Comparison of ENCODE assay signal across 12 mouse cellular contexts in the genomic region with DNA sequence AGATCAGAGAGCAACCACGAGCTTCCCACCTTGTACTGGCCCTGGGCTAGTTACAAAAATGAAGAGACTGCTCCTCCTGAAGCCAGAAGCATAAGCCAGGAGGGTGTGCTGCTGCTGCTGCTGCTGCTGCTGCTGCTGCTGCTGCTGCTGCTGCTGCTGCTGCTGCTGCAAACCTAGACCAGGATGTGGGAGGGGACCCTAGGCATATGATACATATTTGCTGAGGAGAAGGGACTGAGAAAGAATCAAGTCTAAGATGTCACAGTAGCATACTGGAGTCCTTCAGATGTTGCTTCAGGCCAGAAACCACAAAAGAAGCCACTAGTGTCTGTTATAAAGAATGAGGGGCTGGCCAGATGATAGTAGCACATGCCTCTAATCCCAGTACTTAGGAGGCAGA. TPM values are rescaled to one million over a fixed set of nuclear protein-coding genes. Genes with fewer than 3 reads are reported as not detected.
DNase-seq lines count a peak whose midpoint lies in the region; ATAC-seq and TF ChIP-seq lines count a peak whose summit lies in the region.
"Had no signal": no experiment of that assay in that cellular context is flagged by ENCODE, and none has a peak within 500 bp of the region (broad histone marks: within the 10 kb centered on the region; RNA-seq: fewer than 3 reads in every experiment).

No protein-coding gene starts in this region.

- H3K36me3 ChIP-seq in forebrain, embryonic 11.5 days (ENCODE audit: control insufficient read depth, insufficient read depth, low read length) = no peaks in the 10 kb centered on the region
- no peaks in the 10 kb centered on the region for H3K36me3 ChIP-seq in forebrain, embryonic 15.5 days
- H3K36me3 ChIP-seq in lung, embryonic 15.5 days = no peaks in the 10 kb centered on the region
- H3K36me3 ChIP-seq in heart, postnatal 0 days (replicated peaks; ENCODE audit: control insufficient read depth, insufficient read depth, low read length) = no peaks in the 10 kb centered on the region
- H3K36me3 ChIP-seq in small intestine, adult 2 months (ENCODE audit: control insufficient read depth, insufficient read depth, low read length) = no peaks in the 10 kb centered on the region
- H3K36me3 ChIP-seq in hindbrain, embryonic 13.5 days = no peaks in the 10 kb centered on the region
- H3K36me3 ChIP-seq: neural tube, embryonic 13.5 days had no signal

- no peak overlapping the region for H3K9ac ChIP-seq in forebrain, embryonic 11.5 days (ENCODE audit: low read length)
- H3K9ac ChIP-seq in forebrain, embryonic 15.5 days (replicated peaks) = no peak overlapping the region
- H3K9ac ChIP-seq in lung, embryonic 15.5 days = no peak overlapping the region
- H3K9ac ChIP-seq in heart, postnatal 0 days (replicated peaks; ENCODE audit: low read depth, low read length) = no peak overlapping the region
- H3K9ac ChIP-seq in hindbrain, embryonic 13.5 days = no peak overlapping the region
- H3K9ac ChIP-seq: hindbrain, embryonic 14.5 days; neural tube, embryonic 13.5 days had no signal

- ATAC-seq in forebrain, embryonic 11.5 days (replicated peaks; ENCODE audit: low FRiP score) = no peak
- no peak for ATAC-seq in forebrain, embryonic 15.5 days (replicated peaks)
- no peak for ATAC-seq in lung, embryonic 15.5 days (ENCODE audit: borderline replicate concordance, extremely low read depth, low FRiP score, low TSS enrichment)
- no peak for ATAC-seq in heart, postnatal 0 days (ENCODE audit: insufficient read depth, low read depth)
- ATAC-seq in hindbrain, embryonic 13.5 days (ENCODE audit: low FRiP score) = no peak

- no peak for TF ChIP-seq POLR2A in small intestine, adult 2 months (IDR thresholded peaks at IDR 0.05; ENCODE audit: low read depth, low read length)

- no peak overlapping the region for H3K27ac ChIP-seq in forebrain, embryonic 11.5 days (ENCODE audit: low read depth, low read length)
- H3K27ac ChIP-seq in forebrain, embryonic 15.5 days (replicated peaks) = no peak overlapping the region
- H3K27ac ChIP-seq in lung, embryonic 15.5 days = peak overlapping the region; percentile 51; the same call in 1 of the 2 replicates
- H3K27ac ChIP-seq in heart, postnatal 0 days (ENCODE audit: low read depth) = peak overlapping the region; percentile 81
- peak overlapping the region; percentile 66 for H3K27ac ChIP-seq in small intestine, adult 2 months (ENCODE audit: insufficient read depth, low read depth, low read length)
- no peak overlapping the region for H3K27ac ChIP-seq in hindbrain, embryonic 13.5 days
- H3K27ac ChIP-seq: hindbrain, embryonic 14.5 days; neural tube, embryonic 13.5 days had no signal

- no peaks in the 10 kb centered on the region for H3K27me3 ChIP-seq in forebrain, embryonic 11.5 days (ENCODE audit: control insufficient read depth, insufficient read depth, low read length)
- no peaks in the 10 kb centered on the region for H3K27me3 ChIP-seq in forebrain, embryonic 15.5 days
- H3K27me3 ChIP-seq in lung, embryonic 15.5 days = no peaks in the 10 kb centered on the region
- H3K27me3 ChIP-seq in heart, postnatal 0 days (ENCODE audit: control insufficient read depth, insufficient read depth, low read length) = no peaks in the 10 kb centered on the region
- H3K27me3 ChIP-seq in small intestine, adult 2 months (ENCODE audit: control insufficient read depth, insufficient read depth, low read length) = no peaks in the 10 kb centered on the region
- no peaks in the 10 kb centered on the region for H3K27me3 ChIP-seq in hindbrain, embryonic 13.5 days
- H3K27me3 ChIP-seq: neural tube, embryonic 13.5 days had no signal

- H3K9me3 ChIP-seq in forebrain, embryonic 11.5 days (ENCODE audit: control insufficient read depth, low read length) = no peaks in the 10 kb centered on the region
- H3K9me3 ChIP-seq in forebrain, embryonic 15.5 days = no peaks in the 10 kb centered on the region
- no peaks in the 10 kb centered on the region for H3K9me3 ChIP-seq in lung, embryonic 15.5 days
- H3K9me3 ChIP-seq in heart, postnatal 0 days (replicated peaks; ENCODE audit: control insufficient read depth, low read length) = no peaks in the 10 kb centered on the region
- H3K9me3 ChIP-seq in hindbrain, embryonic 13.5 days = no peaks in the 10 kb centered on the region
- H3K9me3 ChIP-seq: neural tube, embryonic 13.5 days had no signal

- WGBS in forebrain, embryonic 11.5 days = 21% methylated on average over 1 of the region's 1 CpGs
- WGBS in forebrain, embryonic 15.5 days = 27% methylated on average over 1 of the region's 1 CpGs
- WGBS in lung, embryonic 15.5 days = 13% methylated on average over 1 of the region's 1 CpGs
- WGBS in heart, postnatal 0 days = 12% methylated on average over 1 of the region's 1 CpGs
- 38% methylated on average over 1 of the region's 1 CpGs for WGBS in small intestine, adult 2 months
- 22% methylated on average over 1 of the region's 1 CpGs for WGBS in hindbrain, embryonic 13.5 days

- no peak overlapping the region for H3K4me3 ChIP-seq in forebrain, embryonic 11.5 days (ENCODE audit: low read depth, low read length)
- H3K4me3 ChIP-seq in forebrain, embryonic 15.5 days = no peak overlapping the region
- no peak overlapping the region for H3K4me3 ChIP-seq in lung, embryonic 15.5 days
- H3K4me3 ChIP-seq in heart, postnatal 0 days (ENCODE audit: low read depth, low read length) = no peak overlapping the region
- no peak overlapping the region for H3K4me3 ChIP-seq in small intestine, adult 2 months (ENCODE audit: low read depth, low read length)
- H3K4me3 ChIP-seq in hindbrain, embryonic 13.5 days = no peak overlapping the region
- H3K4me3 ChIP-seq: neural tube, embryonic 13.5 days had no signal

- no peak for TF ChIP-seq CTCF in heart, postnatal 0 days (IDR thresholded peaks at IDR 0.05; ENCODE audit: low read depth)
- TF ChIP-seq CTCF in small intestine, adult 2 months (IDR thresholded peaks at IDR 0.05; ENCODE audit: extremely low read depth, insufficient read length, insufficient replicate concordance, low read depth, low read length) = no peak

- TF ChIP-seq EP300 in heart, postnatal 0 days (IDR thresholded peaks at IDR 0.05; ENCODE audit: low read depth) = no peak

- no peak overlapping the region for H3K4me2 ChIP-seq in forebrain, embryonic 11.5 days (ENCODE audit: low read depth, low read length, severe bottlenecking)
- no peak overlapping the region for H3K4me2 ChIP-seq in forebrain, embryonic 15.5 days (replicated peaks)
- H3K4me2 ChIP-seq in lung, embryonic 15.5 days = peak overlapping the region; percentile 1; the same call in 1 of the 2 replicates
- H3K4me2 ChIP-seq in heart, postnatal 0 days (ENCODE audit: low read depth, low read length) = peak overlapping the region; percentile 22; the same call in 1 of the 2 replicates
- H3K4me2 ChIP-seq in hindbrain, embryonic 13.5 days = no peak overlapping the region
- H3K4me2 ChIP-seq: hindbrain, embryonic 14.5 days; neural tube, embryonic 13.5 days had no signal

- H3K4me1 ChIP-seq in forebrain, embryonic 11.5 days (replicated peaks; ENCODE audit: control insufficient read depth, insufficient read depth, low read length) = no peaks in the 10 kb centered on the region
- H3K4me1 ChIP-seq in forebrain, embryonic 15.5 days = peaks cover 10% of the 10 kb centered on the region
- H3K4me1 ChIP-seq in lung, embryonic 15.5 days = peaks cover 21% of the 10 kb centered on the region
- 0 out of 2 replicates have a peak, but pooled peaks cover 10% of the 10 kb centered on the region for H3K4me1 ChIP-seq in heart, postnatal 0 days (ENCODE audit: control insufficient read depth, insufficient read depth)
- H3K4me1 ChIP-seq in small intestine, adult 2 months (ENCODE audit: control insufficient read depth, insufficient read depth, insufficient read length, low read length) = peaks cover 24% of the 10 kb centered on the region
- H3K4me1 ChIP-seq in hindbrain, embryonic 13.5 days (replicated peaks) = peaks cover 11% of the 10 kb centered on the region

- peak; percentile 17 for DNase-seq in forebrain, embryonic 11.5 days (ENCODE audit: low spot score)
- DNase-seq in lung, postnatal 10 days = no peak
- no peak for DNase-seq in heart, postnatal 0 days (ENCODE audit: low spot score)
- DNase-seq in spleen, postnatal 10 days (ENCODE audit: low spot score in 2 of 2) = no peak
- DNase-seq: embryo, embryonic 11 days had no signal

RNA-seq across cellular contexts. Expression of gene Cdc42, which starts 10.7 kb away (rescaled TPM):
- 623 and 626 TPM in 2 replicates for polyA plus RNA-seq in forebrain, embryonic 11.5 days (2014; fragmentation: Nextera tagmentation; extraction: Ambion mirVana)
- 799 and 841 TPM in 2 replicates for polyA plus RNA-seq in forebrain, embryonic 15.5 days (2015; fragmentation: Nextera tagmentation; extraction: Ambion mirVana)
- 701 and 709 TPM in 2 replicates for polyA plus RNA-seq in lung, embryonic 15.5 days (2015; fragmentation: Nextera tagmentation; extraction: Ambion mirVana)
- 295 and 311 TPM in 2 replicates for total RNA-seq in heart, postnatal 0 days (2014; rRNA removed; ENCODE audit: low replicate concordance)
- 395 and 397 TPM in 2 replicates for polyA plus RNA-seq in heart, postnatal 0 days (2015; fragmentation: Nextera tagmentation; extraction: Ambion mirVana)
- 11.5 and 25.9 TPM in 2 replicates for polyA plus RNA-seq in small intestine, adult 2 months (2012; rRNA removed)
- 840 and 841 TPM in 2 replicates for polyA plus RNA-seq in hindbrain, embryonic 13.5 days (2015; fragmentation: Nextera tagmentation; extraction: Ambion mirVana)

RNA-seq across cellular contexts. Expression of gene Cela3a, which starts 41.4 kb away (rescaled TPM):
- not detected in 2 replicates for polyA plus RNA-seq in forebrain, embryonic 11.5 days (2014; fragmentation: Nextera tagmentation; extraction: Ambion mirVana)
- not detected in 2 replicates for polyA plus RNA-seq in forebrain, embryonic 15.5 days (2015; fragmentation: Nextera tagmentation; extraction: Ambion mirVana)
- not detected in 2 replicates for polyA plus RNA-seq in lung, embryonic 15.5 days (2015; fragmentation: Nextera tagmentation; extraction: Ambion mirVana)
- not detected in 2 replicates for total RNA-seq in heart, postnatal 0 days (2014; rRNA removed; ENCODE audit: low replicate concordance)
- not detected in 2 replicates for polyA plus RNA-seq in heart, postnatal 0 days (2015; fragmentation: Nextera tagmentation; extraction: Ambion mirVana)
- polyA plus RNA-seq in small intestine, adult 2 months (2012; rRNA removed) = 23.4 TPM in 1 of 2 replicates, not detected in the other
- not detected in 2 replicates for polyA plus RNA-seq in hindbrain, embryonic 13.5 days (2015; fragmentation: Nextera tagmentation; extraction: Ambion mirVana)
- total RNA-seq: left cerebral cortex, postnatal 25 days had no signal
- polyA plus RNA-seq: hindbrain, embryonic 14.5 days; neural tube, embryonic 13.5 days had no signal

Comparison
In these comparisons a context has a peak if more than half of its experiments do, and no peak if none do; other contexts are left out.
1. H3K27ac ChIP-seq: peak in lung, embryonic 15.5 days (single experiment), heart, postnatal 0 days (single experiment) and small intestine, adult 2 months (single experiment); none in forebrain, embryonic 11.5 days (single experiment), forebrain, embryonic 15.5 days (single experiment) and hindbrain, embryonic 13.5 days (single experiment).
2. H3K4me2 ChIP-seq: peak in lung, embryonic 15.5 days (single experiment) and heart, postnatal 0 days (single experiment); none in forebrain, embryonic 11.5 days (single experiment), forebrain, embryonic 15.5 days (single experiment) and hindbrain, embryonic 13.5 days (single experiment).
3. RNA of gene Cdc42, which starts 10.7 kb away (polyA plus RNA-seq): 799 to 841 TPM in forebrain, embryonic 15.5 days, 840 to 841 TPM in hindbrain, embryonic 13.5 days, 701 to 709 TPM in lung, embryonic 15.5 days, 623 to 626 TPM in forebrain, embryonic 11.5 days and 395 to 397 TPM in heart, postnatal 0 days; 11.5 to 25.9 TPM in small intestine, adult 2 months; every median in the first group is over 10 times any median in the second.